Mouse (Mus musculus) olfactory bulb, adult 2 months (tissue): ENCODE measurements around the gene Top2b.

Experiments
- CTCF ChIP-seq: fragments of 200-500 bp; IDR thresholded peaks from 2 replicates; pipeline ENCODE4 v1.5.1; 2012; ENCODE audit warnings: low read depth, mild to moderate bottlenecking, low read length, moderate library complexity; ENCODE audit not compliant: insufficient read depth
- POLR2A ChIP-seq: fragments of 200-500 bp; IDR thresholded peaks from 2 replicates; pipeline ENCODE4 v1.6.1; 2012; ENCODE audit warnings: mild to moderate bottlenecking, low read depth, low read length, moderate library complexity; ENCODE audit not compliant: insufficient read depth

- TF ChIP-seq CTCF (no peak), POLR2A (no peak)
These were observed 74.6 kb downstream of the Top2b start for GRCm38 (mm10) chr14:16439385-16440126.
